Mouse (Mus musculus) heart, postnatal 14 days (tissue): ENCODE measurements around the gene Npw. TPM values are rescaled to one million over a fixed set of nuclear protein-coding genes. Genes with fewer than 3 reads are reported as not detected.
A peak's percentile ranks its signal among the peaks of the same experiment; 100 is the strongest.

ENCODE experiments used
- DNase-seq, 2 experiments: peaks; one replicate each; pipeline ENCODE4 v3.0.0; 2021 to 2022
- intact Hi-C: fragments of 180-260 bp; cut with DNase I; formaldehyde crosslinking; loops from one replicate; pipeline ENCODE4 v1.15.1; 2025
- long read RNA-seq, 2 experiments: library from polyadenylated mRNA; stranded (forward); transcript quantifications; one replicate each; pipeline ENCODE4 v2.0.0; 2021
- total RNA-seq, 2 experiments: library from RNA; stranded (reverse); gene quantifications; 2 replicates each; pipeline ENCODE4 v1.2.3; 2021

The Npw gene
- not detected for total RNA-seq
- long read RNA-seq, experiment 1: 0 reads
- long read RNA-seq, experiment 2: 0 reads

- peak; percentile 23 to 34 for DNase-seq
- intact Hi-C loops: no loop called here
These were observed at the start of gene Npw for GRCm38 (mm10) chr17:24658017-24658758. Gene Npw (minus strand): TSS chr17:24658457.

GRCm38 (mm10) chr17:24707801-24708425, 49.7 kb upstream of the Npw start:
- intact Hi-C loops: no loop called here
- no peak for DNase-seq

- peak; percentile 92 to 98 for DNase-seq
- intact Hi-C loops: no loop called here
These were observed 48.9 kb upstream of the Npw start, which contains the start of gene Tbl3 for GRCm38 (mm10) chr17:24706982-24707800. Gene Tbl3 (minus strand): TSS chr17:24707660.

- intact Hi-C loops: no loop called here
- no peak for DNase-seq
These were observed 47.6 kb upstream of the Npw start for GRCm38 (mm10) chr17:24705821-24706220.

- DNase-seq: no peak
- intact Hi-C loops: no loop called here
These were observed 43.0 kb upstream of the Npw start for GRCm38 (mm10) chr17:24701251-24701650.

- DNase-seq: no peak
- intact Hi-C loops: no loop called here
These were observed 41.2 kb upstream of the Npw start for GRCm38 (mm10) chr17:24699473-24699872.

- intact Hi-C loops: no loop called here
- DNase-seq: no peak
These were observed 40.5 kb upstream of the Npw start for GRCm38 (mm10) chr17:24698715-24699114.

- DNase-seq: no peak
- intact Hi-C loops: no loop called here
These were observed 39.7 kb upstream of the Npw start for GRCm38 (mm10) chr17:24697985-24698384.

GRCm38 (mm10) chr17:24696011-24696697, 37.9 kb upstream of the Npw start, which contains the start of the genes Gfer and Noxo1:
Gene Gfer (minus strand): TSS chr17:24696156.
Gene Noxo1 (plus strand): TSS chr17:24696234.
- intact Hi-C loops: no loop called here
- peak; percentile 93 to 94 for DNase-seq

GRCm38 (mm10) chr17:24695326-24696010, 37.2 kb upstream of the Npw start:
- intact Hi-C loops: no loop called here
- no peak for DNase-seq

GRCm38 (mm10) chr17:24692385-24692784, 34.1 kb upstream of the Npw start:
- intact Hi-C loops: loop anchor here (2.0 kb wide), 1 partner anchor 22 kb away; no protein-coding TSS in a partner anchor
- no peak for DNase-seq

GRCm38 (mm10) chr17:24689251-24690081, 31.2 kb upstream of the Npw start, which contains the start of gene Syngr3:
Gene Syngr3 (minus strand): TSS chr17:24689955.
- DNase-seq: no peak
- intact Hi-C loops: no loop called here

GRCm38 (mm10) chr17:24687599-24687998, 29.3 kb upstream of the Npw start:
- intact Hi-C loops: no loop called here
- no peak for DNase-seq

GRCm38 (mm10) chr17:24687146-24687595, 28.9 kb upstream of the Npw start:
- DNase-seq: peak; percentile 48
- intact Hi-C loops: no loop called here

- intact Hi-C loops: no loop called here
- peak in 1 of 2 experiments; percentile 35 for DNase-seq
These were observed 28.3 kb upstream of the Npw start for GRCm38 (mm10) chr17:24686514-24686913.

GRCm38 (mm10) chr17:24677500-24678080, 19.3 kb upstream of the Npw start:
- no peak for DNase-seq
- intact Hi-C loops: no loop called here

- intact Hi-C loops: no loop called here
- no peak for DNase-seq
These were observed 18.6 kb upstream of the Npw start for GRCm38 (mm10) chr17:24676877-24677276.

GRCm38 (mm10) chr17:24676187-24676586, 17.9 kb upstream of the Npw start:
- intact Hi-C loops: no loop called here
- peak; percentile 74 to 85 for DNase-seq
